Mouse (Mus musculus): ENCODE measurements at regions not wholly inside any gene's neighbourhood (a gene's known extent, or its start where the extent isn't known, plus 50 kb on each side); places are given as distances from the start of the nearest gene placed in this dataset.

DNA sequence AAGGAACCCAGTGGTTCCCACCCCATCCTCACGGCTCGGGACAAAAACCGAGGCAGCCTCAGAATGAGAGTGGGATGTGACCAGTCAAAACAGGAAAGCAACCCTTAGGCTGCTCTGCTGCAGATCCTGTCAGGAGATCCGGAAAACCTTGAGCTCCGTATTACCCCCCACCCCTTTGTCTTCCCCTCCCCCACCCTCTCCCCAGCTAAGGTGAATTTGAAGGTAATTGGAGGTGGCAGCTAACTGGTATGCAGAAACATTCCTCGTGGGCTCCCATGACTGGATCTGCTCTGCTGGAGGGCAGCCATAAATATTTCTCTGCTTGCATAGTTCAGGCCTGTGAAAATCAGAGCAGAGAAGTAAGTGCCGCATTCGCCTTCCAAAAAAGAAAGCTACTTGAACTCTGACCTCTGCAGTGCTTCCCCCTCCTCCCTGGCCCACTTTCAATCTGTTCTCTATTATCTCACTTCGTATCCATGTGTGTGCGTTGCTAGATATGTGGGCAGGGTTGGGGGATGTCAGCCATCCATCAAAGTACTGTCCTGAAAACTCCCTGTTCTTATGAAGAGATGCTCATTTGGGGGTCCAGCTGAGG, 82.9 kb upstream of the Spin1 start:
- no peak for DNase-seq

DNA sequence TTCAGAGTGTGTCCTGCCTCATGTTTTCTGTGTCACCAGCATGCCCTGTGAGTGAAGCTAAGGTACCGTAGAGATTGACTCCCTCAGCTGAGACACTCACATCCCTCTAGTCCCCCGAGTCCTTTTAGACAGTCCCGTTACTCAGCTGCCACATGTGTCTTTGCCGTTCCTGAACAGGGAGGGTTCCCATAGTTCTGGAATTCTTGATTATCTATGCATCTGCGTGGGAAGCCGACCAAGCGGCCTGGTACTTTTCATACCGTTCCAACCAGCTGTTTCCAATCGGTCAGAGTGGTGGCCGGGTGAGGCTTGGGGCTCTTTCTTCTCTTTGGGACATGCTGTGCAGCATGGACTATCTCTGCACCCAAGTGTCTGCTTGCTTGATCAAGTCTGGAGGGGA, 82.3 kb upstream of the Spin1 start:
- DNase-seq, result no peak

DNA sequence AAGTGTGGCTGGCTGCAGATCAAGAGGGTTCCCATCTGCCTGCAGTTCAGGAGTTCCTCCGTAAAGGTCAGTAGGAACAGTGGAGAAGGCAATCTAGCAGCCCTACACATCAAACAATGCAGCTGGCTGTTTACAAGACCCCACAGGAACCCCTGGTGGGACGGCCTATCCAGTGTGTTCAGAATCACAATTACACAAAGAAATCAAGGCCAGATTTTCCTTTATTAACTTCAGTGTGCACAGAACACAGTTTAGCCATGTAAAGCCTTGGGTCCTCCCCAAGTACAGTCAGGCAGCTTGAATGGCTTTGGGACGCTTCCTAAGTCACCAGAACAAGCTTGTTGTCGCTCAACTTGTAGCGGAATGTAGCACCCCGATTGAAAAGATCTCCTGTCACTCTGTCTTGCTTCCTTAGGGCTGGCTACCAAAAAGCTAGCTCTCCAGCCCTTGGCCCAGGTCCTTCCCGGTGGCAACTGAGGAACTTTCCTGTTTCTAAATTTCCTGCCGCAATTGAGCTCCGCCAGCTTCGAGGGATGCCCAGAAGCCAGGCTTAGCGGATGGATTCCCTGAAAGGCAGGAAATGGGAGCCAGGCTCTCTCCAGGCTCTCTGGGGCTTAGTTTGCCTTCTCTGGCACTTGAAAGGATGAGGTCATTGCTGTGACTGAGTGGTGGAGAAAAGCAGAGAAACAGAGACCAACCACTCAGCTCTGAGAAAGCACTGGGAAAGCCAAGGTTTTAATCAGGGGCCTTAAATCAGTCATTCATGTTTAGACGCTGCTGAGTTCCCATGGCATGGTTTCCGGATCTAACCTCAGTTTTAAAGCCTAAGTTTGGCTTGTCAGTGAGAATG, 78.1 kb upstream of the Spin1 start:
- DNase-seq, result no peak

DNA sequence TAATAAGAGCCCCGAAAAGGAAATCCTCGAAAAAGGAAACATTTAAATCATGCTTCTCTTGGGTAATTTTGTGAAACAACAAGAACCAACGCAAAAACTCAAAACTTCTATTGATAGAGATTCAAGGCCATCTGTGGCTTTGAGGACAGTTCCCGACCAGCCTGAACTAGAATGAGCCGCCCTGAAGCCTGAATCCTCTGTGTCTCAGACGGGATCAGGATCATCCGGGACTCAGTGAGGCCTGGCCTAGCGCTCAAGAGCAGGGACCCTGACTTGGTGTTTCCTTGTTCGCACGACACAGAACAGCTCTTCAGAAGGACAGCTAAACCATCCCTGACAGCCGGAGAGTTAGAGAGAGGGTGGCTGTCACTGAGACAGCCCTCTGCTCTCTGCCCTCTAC, 77.4 kb upstream of the Spin1 start:
- DNase-seq, result no peak

DNA sequence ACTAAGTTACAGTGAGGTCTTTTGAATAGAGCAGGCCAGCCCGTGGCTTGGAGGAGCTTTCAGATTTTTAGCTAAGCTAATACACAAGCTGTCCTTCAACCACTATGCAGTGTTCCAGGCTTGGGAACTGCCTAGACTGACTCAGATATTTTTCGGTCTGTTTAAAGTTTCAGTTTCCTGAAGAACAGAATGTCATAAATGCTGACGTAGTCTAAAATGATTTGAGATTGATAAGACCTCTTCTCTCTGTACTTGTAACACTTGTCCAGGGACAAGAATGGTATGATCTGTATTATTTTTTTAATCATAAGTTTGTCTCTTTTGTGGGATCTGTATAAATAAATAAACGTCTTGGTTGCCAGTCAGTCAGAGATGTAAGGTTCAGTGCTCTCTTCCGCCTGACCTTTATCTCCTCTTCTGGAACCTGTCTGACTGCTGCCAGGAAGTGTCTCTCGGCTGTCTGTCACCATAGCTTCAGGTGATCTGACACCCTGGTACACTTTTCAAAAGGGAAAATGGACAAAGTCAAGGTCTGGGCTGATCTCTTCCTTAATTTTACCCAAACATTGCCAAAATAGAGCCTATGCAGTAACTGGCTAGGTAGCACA, 74.3 kb upstream of the Spin1 start:
- no peak for DNase-seq

DNA sequence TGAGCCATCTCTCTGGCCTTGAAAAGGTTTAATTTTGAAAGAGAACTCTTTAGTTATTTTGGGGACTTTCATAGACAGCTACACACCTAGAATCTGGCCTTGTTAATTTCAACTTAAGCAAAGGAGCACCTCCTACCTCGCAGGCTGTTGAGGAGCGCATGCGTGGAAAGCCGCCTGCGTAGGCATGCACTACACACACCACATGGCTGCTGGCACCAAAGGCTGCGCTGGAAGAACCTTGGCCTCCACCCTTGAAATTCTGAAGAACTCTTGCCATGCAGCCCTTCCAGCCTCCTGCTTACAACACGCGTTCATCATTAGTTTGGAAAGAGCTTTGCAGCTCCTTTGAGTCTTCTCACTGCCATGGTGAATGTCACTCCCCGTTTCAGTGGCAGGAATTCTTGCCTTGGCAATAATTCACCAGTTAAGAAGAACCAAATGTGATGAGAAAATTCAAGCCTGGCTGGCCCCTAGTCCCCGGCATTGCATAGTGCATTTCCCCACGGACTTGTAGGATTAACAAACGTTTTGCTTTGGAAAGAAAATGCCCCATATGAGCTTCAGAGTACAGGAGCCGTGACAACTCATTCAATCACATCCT, 62.7 kb upstream of the Spin1 start:
- DNase-seq, result no peak

DNA sequence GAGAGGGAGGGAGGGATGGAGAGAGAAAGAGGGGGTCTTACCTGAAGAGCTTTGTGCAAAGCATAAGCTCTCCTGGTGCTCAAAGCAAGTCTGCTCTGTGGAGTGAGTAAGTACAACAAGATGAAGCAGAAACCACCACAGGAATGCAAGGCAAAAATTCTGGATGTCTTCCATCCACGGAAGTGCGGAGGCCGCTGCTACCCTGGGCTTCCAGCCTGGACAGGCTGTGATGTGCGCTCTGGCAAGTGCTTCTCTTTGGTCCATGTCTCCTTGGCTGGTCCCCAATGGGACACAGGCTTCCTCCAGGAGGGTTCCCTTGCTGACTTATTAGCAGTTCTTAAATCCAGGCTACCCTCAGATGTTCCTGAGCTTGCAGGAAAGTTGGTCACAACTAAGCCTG, 61.7 kb upstream of the Spin1 start:
- no peak for DNase-seq

DNA sequence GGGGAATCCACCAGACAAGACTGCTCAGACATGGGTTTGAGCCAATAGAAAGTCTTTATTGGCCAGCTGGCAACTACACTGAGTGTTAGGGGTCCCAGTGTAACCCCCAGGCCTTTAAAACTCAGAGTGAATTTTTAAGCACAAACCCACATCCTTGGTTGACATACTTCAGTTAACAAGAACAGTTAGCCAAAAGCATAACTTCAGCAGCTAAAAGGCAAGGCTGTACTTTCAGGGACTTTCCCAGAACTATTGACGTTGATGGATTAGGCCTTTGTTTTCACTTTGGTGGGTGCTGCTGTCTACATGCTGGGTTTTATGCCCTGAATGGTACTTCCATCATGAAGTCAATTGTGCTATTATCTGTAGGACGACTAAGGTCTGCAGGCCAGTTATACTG, 59.6 kb upstream of the Spin1 start:
- DNase-seq, result no peak

DNA sequence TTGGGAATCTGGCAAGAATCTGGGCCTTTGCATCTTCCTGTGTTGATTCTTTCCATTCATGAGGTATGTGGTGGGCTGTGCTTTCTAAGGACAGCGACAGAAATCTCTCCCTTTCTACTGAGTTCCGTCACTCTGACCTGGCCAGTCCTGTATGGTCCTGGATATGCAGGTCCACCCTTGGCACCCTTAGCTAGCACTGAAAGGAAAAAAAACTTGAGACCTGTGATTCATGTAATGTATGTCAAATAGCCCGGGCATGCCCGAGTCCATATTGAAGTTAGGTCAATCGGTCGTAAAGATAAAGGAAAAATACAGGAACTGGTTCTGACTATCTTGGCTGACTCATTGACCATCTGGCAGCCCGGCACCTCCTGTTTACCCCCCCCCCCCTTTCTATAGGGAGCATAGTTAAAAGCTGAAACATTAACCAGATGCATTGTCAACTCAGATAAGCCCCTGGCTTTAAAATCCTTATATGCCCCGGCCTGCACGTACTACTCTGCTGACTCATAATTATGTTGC, 57.7 kb upstream of the Spin1 start:
- no peak for DNase-seq
